Mouse (Mus musculus) frontal cortex, postnatal 14 days (tissue): ENCODE measurements at regions not wholly inside any gene's neighbourhood (a gene's known extent, or its start where the extent isn't known, plus 50 kb on each side); places are given as distances from the start of the nearest gene placed in this dataset.
"Not testable (repeated sequence)": the region's sequence is repeated elsewhere in the genome, so short reads cannot be mapped to it uniquely, and the experiment has no call there.

ENCODE experiments used
- DNase-seq, 2 experiments: peaks; one replicate each; pipeline ENCODE4 v3.0.0; 2022; ENCODE audit warnings: low spot score in 2 of 2

- DNase-seq = no peak
Measured at GRCm38 (mm10) chrX:159066212-159066611, 143.9 kb upstream of the Rps6ka3 start.

GRCm38 (mm10) chrX:159072647-159073046 is 137.5 kb upstream of the Rps6ka3 start:
- DNase-seq = no peak

GRCm38 (mm10) chrX:159073533-159073932 is 136.6 kb upstream of the Rps6ka3 start:
- no peak for DNase-seq

DNA sequence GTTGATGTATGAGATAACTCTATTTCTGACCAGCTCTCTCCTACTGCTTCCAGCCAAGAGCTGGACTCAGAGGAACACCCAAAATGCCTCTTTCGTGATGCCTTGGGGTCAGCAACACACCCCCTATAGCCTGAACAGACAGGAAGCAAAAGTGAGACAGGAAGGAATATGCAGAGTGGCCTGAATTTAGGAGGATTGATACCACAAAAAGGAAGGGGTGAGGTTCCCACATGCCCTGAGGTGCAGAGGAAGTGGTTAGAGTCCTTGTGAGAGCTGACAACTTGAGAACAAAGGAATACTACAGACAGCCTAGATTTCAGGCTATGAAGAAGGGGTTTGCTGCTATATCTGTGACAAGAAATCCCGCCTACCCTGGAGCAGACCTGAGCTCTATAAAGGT is 129.6 kb upstream of the Rps6ka3 start:
- no peak for DNase-seq

DNA sequence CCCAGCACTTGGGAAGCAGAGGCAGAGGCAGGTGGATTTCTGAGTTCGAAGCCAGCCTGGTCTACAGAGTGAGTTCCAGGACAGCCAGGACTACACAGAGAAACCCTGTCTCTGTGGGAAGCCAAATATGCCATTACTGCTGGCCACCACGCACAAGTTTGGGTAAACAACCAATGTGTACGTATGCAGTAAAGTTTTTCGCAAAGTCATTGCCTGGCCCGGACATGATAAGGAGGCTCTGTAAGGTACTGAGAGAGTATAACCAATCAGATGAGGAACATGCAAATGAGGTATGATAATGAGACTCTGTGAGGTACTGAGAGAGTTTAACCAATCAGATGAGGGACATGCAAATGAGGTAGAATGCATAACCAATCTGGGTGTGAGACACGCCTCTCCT is 99.5 kb upstream of the Rps6ka3 start:
- DNase-seq = not testable (repeated sequence)

DNA sequence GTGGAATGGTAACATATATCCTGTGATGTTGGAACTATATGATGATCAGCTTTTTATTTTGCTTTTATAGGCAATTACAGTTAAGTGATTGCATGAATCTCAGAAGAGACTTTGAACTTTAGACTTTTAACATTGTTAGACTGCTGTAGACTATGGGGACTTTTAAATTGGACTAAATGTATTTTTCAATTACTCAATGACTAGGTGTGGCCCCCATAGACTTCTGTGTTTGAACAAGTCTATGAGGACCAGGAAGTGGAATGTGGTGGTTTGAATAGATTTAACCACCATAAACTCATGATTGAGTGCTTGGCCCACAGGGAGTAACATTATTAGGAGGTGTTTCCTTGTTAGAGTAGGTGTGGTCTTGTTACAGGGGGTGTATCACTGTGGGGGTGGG is 93.9 kb upstream of the Rps6ka3 start:
- DNase-seq = no peak

GRCm38 (mm10) chrX:159140554-159140953 is 69.6 kb upstream of the Rps6ka3 start:
- no peak for DNase-seq

DNA sequence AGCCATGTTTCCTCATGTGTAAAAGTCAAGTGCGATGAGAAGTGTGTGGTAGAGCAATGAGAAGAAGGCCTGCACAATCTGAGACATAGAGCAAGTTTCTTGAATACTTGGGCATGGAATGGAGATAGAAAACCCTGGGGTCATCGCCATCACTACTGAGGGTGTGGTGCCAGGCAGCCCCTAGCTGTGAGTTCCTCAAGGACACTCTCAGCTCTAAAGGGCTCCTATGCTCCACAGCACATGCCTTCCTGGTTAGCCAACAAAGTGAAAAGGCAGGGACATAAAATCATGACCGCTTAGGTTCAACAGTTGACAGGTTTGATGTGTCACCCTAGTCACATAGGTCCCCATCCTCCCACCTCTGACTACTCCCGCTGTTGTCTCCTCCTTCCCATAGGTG is 66.8 kb upstream of the Rps6ka3 start:
- no peak for DNase-seq

DNA sequence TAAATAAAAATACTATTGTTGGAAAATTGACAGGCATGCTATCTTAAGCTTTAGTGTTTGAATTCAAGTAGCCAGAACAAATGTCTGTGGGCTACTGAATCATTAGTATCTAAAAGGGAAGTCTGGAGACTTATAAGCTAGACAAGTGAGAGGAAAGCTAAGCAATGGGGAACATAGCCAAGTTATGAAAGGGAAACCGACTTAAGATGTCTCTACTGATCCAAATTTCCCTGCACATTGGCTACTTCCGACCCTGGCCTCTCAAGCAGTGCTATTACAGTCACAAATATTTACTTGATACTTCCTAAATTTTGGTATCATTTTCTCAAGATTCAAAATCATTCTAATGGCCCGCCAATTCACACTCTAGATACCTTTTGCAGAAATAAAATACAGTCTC is 65.4 kb upstream of the Rps6ka3 start:
- DNase-seq = no peak

DNA sequence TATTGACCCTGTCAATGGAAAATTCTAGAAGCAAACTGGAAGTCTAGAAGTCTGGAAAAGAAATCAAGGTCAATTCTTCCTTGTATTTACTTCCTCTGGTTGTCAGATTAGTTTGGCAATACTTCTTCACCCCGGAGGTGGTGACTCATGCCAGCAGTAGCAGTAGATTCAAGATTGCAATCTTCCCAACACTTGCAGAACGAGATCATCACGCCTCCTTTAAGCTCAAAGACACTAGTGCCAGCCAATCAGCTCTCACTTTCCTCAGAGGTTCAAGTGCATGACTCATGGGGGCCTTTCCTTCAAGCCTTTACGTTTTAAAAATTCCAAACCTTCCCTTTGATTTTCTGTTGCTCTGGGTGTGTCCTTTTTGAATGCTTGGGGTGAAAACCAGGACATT is 64.9 kb upstream of the Rps6ka3 start:
- DNase-seq = no peak

DNA sequence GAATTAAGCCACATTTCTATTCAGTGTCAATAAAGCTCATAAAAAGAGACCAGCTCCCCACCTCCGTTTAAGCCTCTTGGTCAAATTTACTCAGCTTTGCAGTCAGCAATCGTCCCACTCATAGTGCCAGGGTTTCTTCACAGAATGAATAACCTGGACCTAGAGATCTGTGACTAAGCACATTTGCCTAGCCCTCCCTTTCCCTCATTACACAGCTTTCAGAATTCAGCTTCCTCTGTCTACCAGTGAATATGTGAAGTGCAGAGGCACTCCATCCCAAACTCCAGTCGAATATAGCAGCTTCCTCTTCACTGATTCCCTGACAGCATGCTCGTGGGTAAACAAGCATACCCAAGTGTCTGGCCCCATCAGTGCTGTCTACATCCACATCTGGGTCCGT is 54.3 kb upstream of the Rps6ka3 start:
- no peak for DNase-seq

DNA sequence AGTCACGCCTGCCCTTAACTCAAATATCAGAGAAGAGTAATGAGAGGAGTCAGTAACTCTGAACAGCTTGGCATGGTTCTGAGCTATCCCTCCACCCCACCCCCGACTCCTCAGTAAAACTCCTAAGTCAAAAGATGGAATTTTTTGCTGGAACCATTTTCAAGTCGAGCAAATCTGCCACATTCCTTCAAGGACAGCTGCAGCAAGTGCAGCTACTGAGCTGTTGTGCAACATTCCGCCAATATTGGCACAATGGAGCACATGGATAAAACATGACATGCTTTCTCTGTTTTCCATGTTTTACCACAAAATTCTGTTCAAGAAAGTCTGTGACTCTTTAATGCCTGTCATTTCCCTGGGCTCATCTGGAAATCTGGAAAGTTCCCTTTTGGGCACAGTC is 53.1 kb upstream of the Rps6ka3 start:
- no peak for DNase-seq

DNA sequence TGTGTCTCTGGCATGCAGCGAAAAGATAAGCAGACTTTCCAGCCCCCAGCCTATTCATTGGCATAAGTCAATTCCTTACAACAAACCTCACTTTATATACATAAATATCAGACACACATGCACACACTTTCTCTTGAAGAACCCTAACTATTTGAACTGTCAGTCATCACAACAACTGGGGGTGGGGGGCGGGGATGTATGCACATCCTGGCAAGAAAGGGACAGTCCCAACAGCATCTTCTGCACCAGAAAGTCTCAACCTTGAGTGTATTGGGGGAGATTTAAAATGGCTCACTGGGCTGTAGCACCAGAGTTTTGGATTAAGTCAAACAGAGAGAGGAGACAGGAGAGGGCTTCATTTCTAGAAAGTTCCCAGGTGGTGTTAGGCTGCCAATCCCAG is 50.4 kb upstream of the Rps6ka3 start:
- DNase-seq = no peak
